Mouse (Mus musculus): ENCODE data around the gene Nabp1.

Gene Nabp1

GRCm38 (mm10) chr1:51478262-51479026 lies at the start of gene Nabp1:
TSS of gene Nabp1 (minus strand) at chr1:51478425.
- in situ Hi-C loops (cut with MboI; ENCODE audit: low pct_unique_long_range_greater_than_20kb in 1 of 2, low sequenced_read_pairs in 2 of 2, unreplicated experiment in 1 of 2), result no loop called here

GRCm38 (mm10) chr1:51525563-51526265 lies 47.5 kb upstream of the Nabp1 start:
- in situ Hi-C loops (cut with MboI; ENCODE audit: low pct_unique_long_range_greater_than_20kb in 1 of 2, low sequenced_read_pairs in 2 of 2, unreplicated experiment in 1 of 2), result no loop called here

- in situ Hi-C loops (cut with MboI; ENCODE audit: low pct_unique_long_range_greater_than_20kb in 1 of 2, low sequenced_read_pairs in 2 of 2, unreplicated experiment in 1 of 2), result no loop called here
These were observed 43.4 kb upstream of the Nabp1 start for GRCm38 (mm10) chr1:51521651-51522050.

- in situ Hi-C loops (cut with MboI; ENCODE audit: low pct_unique_long_range_greater_than_20kb in 1 of 2, low sequenced_read_pairs in 2 of 2, unreplicated experiment in 1 of 2), result no loop called here
These were observed 42.1 kb upstream of the Nabp1 start for GRCm38 (mm10) chr1:51520246-51520780.

GRCm38 (mm10) chr1:51519112-51519511 lies 40.9 kb upstream of the Nabp1 start:
- in situ Hi-C loops (cut with MboI; ENCODE audit: low pct_unique_long_range_greater_than_20kb in 1 of 2, low sequenced_read_pairs in 2 of 2, unreplicated experiment in 1 of 2), result no loop called here

- in situ Hi-C loops (cut with MboI; ENCODE audit: low pct_unique_long_range_greater_than_20kb in 1 of 2, low sequenced_read_pairs in 2 of 2, unreplicated experiment in 1 of 2), result no loop called here
These were observed 37.4 kb upstream of the Nabp1 start for GRCm38 (mm10) chr1:51515625-51516024.

GRCm38 (mm10) chr1:51515041-51515440 lies 36.8 kb upstream of the Nabp1 start:
- in situ Hi-C loops (cut with MboI; ENCODE audit: low pct_unique_long_range_greater_than_20kb in 1 of 2, low sequenced_read_pairs in 2 of 2, unreplicated experiment in 1 of 2), result no loop called here

- in situ Hi-C loops (cut with MboI; ENCODE audit: low pct_unique_long_range_greater_than_20kb in 1 of 2, low sequenced_read_pairs in 2 of 2, unreplicated experiment in 1 of 2), result no loop called here
These were observed 36.2 kb upstream of the Nabp1 start for GRCm38 (mm10) chr1:51514379-51514778.

GRCm38 (mm10) chr1:51513059-51513713 lies 35.0 kb upstream of the Nabp1 start:
- in situ Hi-C loops (cut with MboI; ENCODE audit: low pct_unique_long_range_greater_than_20kb in 1 of 2, low sequenced_read_pairs in 2 of 2, unreplicated experiment in 1 of 2), result no loop called here

- in situ Hi-C loops (cut with MboI; ENCODE audit: low pct_unique_long_range_greater_than_20kb in 1 of 2, low sequenced_read_pairs in 2 of 2, unreplicated experiment in 1 of 2), result no loop called here
These were observed 34.1 kb upstream of the Nabp1 start for GRCm38 (mm10) chr1:51512326-51512725.

- in situ Hi-C loops (cut with MboI; ENCODE audit: low pct_unique_long_range_greater_than_20kb in 1 of 2, low sequenced_read_pairs in 2 of 2, unreplicated experiment in 1 of 2), result no loop called here
These were observed 31.6 kb upstream of the Nabp1 start for GRCm38 (mm10) chr1:51509776-51510175.

GRCm38 (mm10) chr1:51509083-51509482 lies 30.9 kb upstream of the Nabp1 start:
- in situ Hi-C loops (cut with MboI; ENCODE audit: low pct_unique_long_range_greater_than_20kb in 1 of 2, low sequenced_read_pairs in 2 of 2, unreplicated experiment in 1 of 2), result no loop called here

GRCm38 (mm10) chr1:51508543-51508942 lies 30.3 kb upstream of the Nabp1 start:
- in situ Hi-C loops (cut with MboI; ENCODE audit: low pct_unique_long_range_greater_than_20kb in 1 of 2, low sequenced_read_pairs in 2 of 2, unreplicated experiment in 1 of 2), result no loop called here

- in situ Hi-C loops (cut with MboI; ENCODE audit: low pct_unique_long_range_greater_than_20kb in 1 of 2, low sequenced_read_pairs in 2 of 2, unreplicated experiment in 1 of 2), result no loop called here
These were observed 29.2 kb upstream of the Nabp1 start for GRCm38 (mm10) chr1:51507436-51507835.

GRCm38 (mm10) chr1:51506236-51506635 lies 28.0 kb upstream of the Nabp1 start:
- in situ Hi-C loops (cut with MboI; ENCODE audit: low pct_unique_long_range_greater_than_20kb in 1 of 2, low sequenced_read_pairs in 2 of 2, unreplicated experiment in 1 of 2), result no loop called here

- in situ Hi-C loops (cut with MboI; ENCODE audit: low pct_unique_long_range_greater_than_20kb in 1 of 2, low sequenced_read_pairs in 2 of 2, unreplicated experiment in 1 of 2), result no loop called here
These were observed 27.4 kb upstream of the Nabp1 start for GRCm38 (mm10) chr1:51505632-51506031.

- in situ Hi-C loops (cut with MboI; ENCODE audit: low pct_unique_long_range_greater_than_20kb in 1 of 2, low sequenced_read_pairs in 2 of 2, unreplicated experiment in 1 of 2), result no loop called here
These were observed 24.8 kb upstream of the Nabp1 start for GRCm38 (mm10) chr1:51503055-51503454.

- in situ Hi-C loops (cut with MboI; ENCODE audit: low pct_unique_long_range_greater_than_20kb in 1 of 2, low sequenced_read_pairs in 2 of 2, unreplicated experiment in 1 of 2), result no loop called here
These were observed 24.1 kb upstream of the Nabp1 start for GRCm38 (mm10) chr1:51502353-51502752.

GRCm38 (mm10) chr1:51501251-51501650 lies 23.0 kb upstream of the Nabp1 start:
- in situ Hi-C loops (cut with MboI; ENCODE audit: low pct_unique_long_range_greater_than_20kb in 1 of 2, low sequenced_read_pairs in 2 of 2, unreplicated experiment in 1 of 2), result no loop called here

Measured in mouse embryonic stem cell (cell line).